Mouse (Mus musculus): ENCODE measurements around the gene Arhgef3.
A peak's percentile ranks its signal among the peaks of the same experiment; 100 is the strongest.

Arhgef3 gene

GRCm38 (mm10) chr14:27271371-27272071 is 156.8 kb downstream of the Arhgef3 start:
- DNase-seq = no peak

GRCm38 (mm10) chr14:27272072-27272834 is 157.6 kb downstream of the Arhgef3 start:
- DNase-seq = no peak

GRCm38 (mm10) chr14:27272835-27273138 is 158.1 kb downstream of the Arhgef3 start:
- no peak for DNase-seq

GRCm38 (mm10) chr14:27273169-27273568 is 158.5 kb downstream of the Arhgef3 start:
- no peak for DNase-seq

GRCm38 (mm10) chr14:27277259-27277658 is 162.6 kb downstream of the Arhgef3 start:
- peak in 1 of 2 experiments; percentile 30 for DNase-seq

- no peak for DNase-seq
These were observed 165.6 kb downstream of the Arhgef3 start for GRCm38 (mm10) chr14:27280201-27280890.

- no peak for DNase-seq
These were observed 169.3 kb downstream of the Arhgef3 start for GRCm38 (mm10) chr14:27283956-27284355.

- DNase-seq = no peak
These were observed 171.5 kb downstream of the Arhgef3 start for GRCm38 (mm10) chr14:27286202-27286601.

- DNase-seq = no peak
These were observed 174.4 kb downstream of the Arhgef3 start for GRCm38 (mm10) chr14:27289053-27289452.

- DNase-seq = no peak
These were observed 177.4 kb downstream of the Arhgef3 start for GRCm38 (mm10) chr14:27292101-27292500.

GRCm38 (mm10) chr14:27295821-27296220 is 181.1 kb downstream of the Arhgef3 start:
- no peak for DNase-seq

- no peak for DNase-seq
These were observed 182.3 kb downstream of the Arhgef3 start for GRCm38 (mm10) chr14:27296987-27297386.

GRCm38 (mm10) chr14:27298875-27299274 is 184.2 kb downstream of the Arhgef3 start:
- no peak for DNase-seq

- peak; percentile 36 to 42 for DNase-seq
These were observed 185.0 kb downstream of the Arhgef3 start for GRCm38 (mm10) chr14:27299705-27300104.

- DNase-seq = no peak
These were observed 187.2 kb downstream of the Arhgef3 start for GRCm38 (mm10) chr14:27301768-27302499.

GRCm38 (mm10) chr14:27303294-27303693 is 188.6 kb downstream of the Arhgef3 start:
- DNase-seq = no peak

GRCm38 (mm10) chr14:27304408-27304807 is 189.7 kb downstream of the Arhgef3 start:
- no peak for DNase-seq

GRCm38 (mm10) chr14:27308761-27309160 is 194.1 kb downstream of the Arhgef3 start:
- no peak for DNase-seq

- DNase-seq = no peak
These were observed 196.0 kb downstream of the Arhgef3 start for GRCm38 (mm10) chr14:27310559-27311242.

- DNase-seq = no peak
These were observed 197.7 kb downstream of the Arhgef3 start for GRCm38 (mm10) chr14:27312380-27312779.

- DNase-seq = no peak
These were observed 201.0 kb downstream of the Arhgef3 start for GRCm38 (mm10) chr14:27315737-27316136.

GRCm38 (mm10) chr14:27317146-27317545 is 202.4 kb downstream of the Arhgef3 start:
- no peak for DNase-seq
